Mouse (Mus musculus) megakaryocyte-erythroid progenitor cell, adult 5-6 weeks (primary cell): ENCODE data around the gene 9230104L09Rik. TPM values are rescaled to one million over a fixed set of nuclear protein-coding genes. Genes with fewer than 3 reads are reported as not detected.
A peak's percentile ranks its signal among the peaks of the same experiment; 100 is the strongest.

Source experiments
- ATAC-seq: replicated peaks from 2 replicates; pipeline ENCODE4 v1.8.0; 2016; ENCODE audit warnings: mild to moderate bottlenecking, inconsistent platforms; ENCODE audit not compliant: severe bottlenecking, poor library complexity, low FRiP score, low TSS enrichment
- total RNA-seq, 2 experiments: library from RNA; stranded (forward) in 1 of 2; stranded (reverse) in 1 of 2; fragments of 200-1000, 215-1000 nt in 1 of 2; fragments of >200 nt in 1 of 2; fragmentation: Nextera tagmentation in 1 of 2; gene quantifications; 2 replicates each; pipeline ENCODE4 v1.2.3; 2014 to 2017

Gene 9230104L09Rik
- total RNA-seq (2014; fragmentation: Nextera tagmentation), result not detected in 2 replicates
- total RNA-seq (2017), result not detected in 2 replicates

DNA sequence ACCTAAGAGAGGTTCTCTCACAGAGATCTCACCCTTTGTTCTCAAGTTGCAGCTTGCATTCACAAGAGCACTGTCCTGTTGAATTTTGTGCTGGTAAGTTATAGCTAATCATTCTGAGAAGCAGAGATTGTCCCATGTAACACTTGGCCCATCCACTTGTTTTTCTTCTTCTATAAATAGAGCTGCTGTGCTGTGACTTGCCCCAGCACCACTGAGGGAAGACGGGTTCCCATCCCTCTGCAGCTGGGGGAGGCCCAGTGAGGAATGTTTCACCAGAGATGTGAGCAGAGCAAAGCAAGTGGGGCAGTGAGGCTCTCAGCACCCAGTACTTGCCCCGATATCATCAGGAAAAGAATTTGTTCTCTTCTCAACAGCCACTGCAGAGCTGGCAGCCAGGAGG, at the start of gene 9230104L09Rik:
Gene 9230104L09Rik (minus strand): TSS at position 73 of the 400 bp plus-strand sequence.
- no peak for ATAC-seq

DNA sequence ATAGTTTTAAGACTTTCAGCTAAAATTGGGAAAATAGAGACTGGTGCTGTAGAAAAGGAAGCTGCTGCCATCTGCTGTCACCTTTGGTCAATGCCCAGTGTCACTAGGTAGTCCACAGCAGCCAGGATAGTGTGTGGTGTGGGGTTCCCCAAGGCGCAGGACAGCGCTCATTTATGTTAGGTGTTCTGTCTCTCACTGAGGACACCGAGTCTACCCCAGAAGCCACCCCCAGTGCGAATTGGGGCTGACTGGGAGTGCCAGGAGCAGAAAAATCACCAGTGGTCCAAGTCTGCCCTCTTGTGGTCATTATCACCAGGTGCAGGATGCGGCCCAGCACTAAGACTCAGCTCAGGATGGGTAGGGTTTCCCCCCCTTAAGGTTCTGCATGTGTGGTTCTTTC, 37.4 kb upstream of the 9230104L09Rik start:
- peak; percentile 98 for ATAC-seq

GRCm38 (mm10) chr2:148900305-148900704, 35.5 kb upstream of the 9230104L09Rik start:
- ATAC-seq, result no peak

DNA sequence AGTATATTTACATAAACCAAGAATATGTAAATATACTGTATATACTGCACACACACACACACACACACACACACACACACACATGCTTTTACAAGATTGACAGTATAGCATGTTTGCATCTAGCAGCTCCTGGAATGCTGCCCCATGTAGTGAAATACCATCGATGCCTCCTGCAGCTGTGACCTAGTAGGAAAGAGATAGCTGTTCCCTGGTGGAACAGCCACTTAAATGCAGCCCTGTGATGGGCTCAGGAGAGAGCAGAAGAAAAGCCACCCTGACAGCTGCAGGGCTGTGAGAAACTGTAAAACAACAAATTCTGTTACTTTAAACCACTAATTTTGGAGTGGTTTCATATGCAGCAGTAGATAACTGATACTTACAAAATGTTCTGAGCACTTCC, 31.4 kb upstream of the 9230104L09Rik start:
- ATAC-seq, result no peak

- no peak for ATAC-seq
Measured at GRCm38 (mm10) chr2:148893107-148893506, 28.3 kb upstream of the 9230104L09Rik start.

DNA sequence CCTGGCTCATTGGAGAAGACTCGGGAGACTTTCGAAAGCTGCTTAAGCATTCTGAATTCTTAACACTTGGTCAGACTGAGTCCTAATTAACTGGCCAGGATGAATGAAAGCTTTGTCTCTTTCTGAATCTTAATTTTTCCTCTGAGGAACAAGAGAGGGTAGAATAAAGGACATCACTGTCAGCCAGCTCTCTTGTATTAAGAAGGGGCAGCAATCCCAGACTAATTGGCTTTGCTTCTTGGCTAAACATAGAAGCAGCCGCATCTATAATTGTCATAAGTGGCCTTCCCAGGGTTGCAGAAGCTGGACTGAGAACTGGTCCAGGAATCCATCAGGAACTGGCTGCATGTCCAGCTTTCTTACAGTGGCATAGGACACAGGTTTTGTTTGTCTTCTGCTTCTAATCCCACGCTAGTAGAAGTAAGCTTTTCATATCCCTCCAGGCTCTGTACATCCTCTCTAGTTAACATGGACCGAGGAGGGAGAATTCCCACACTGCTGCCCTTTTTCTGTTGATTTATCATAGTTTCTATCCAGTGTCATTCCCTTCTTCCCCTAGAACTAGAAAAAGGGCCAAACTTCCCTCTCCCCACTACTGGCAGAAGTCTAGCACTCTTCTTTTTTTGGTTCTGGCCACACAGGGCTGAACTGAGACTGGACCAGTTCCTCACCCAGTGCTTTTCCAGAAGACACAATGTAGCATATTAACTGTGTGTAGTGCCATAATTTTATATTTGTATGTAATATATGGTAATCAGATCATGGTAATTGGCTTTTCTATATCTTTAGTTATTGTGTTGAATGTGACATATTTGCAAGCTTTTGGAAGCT, 25.4 kb upstream of the 9230104L09Rik start:
- no peak for ATAC-seq

- no peak for ATAC-seq
Measured at GRCm38 (mm10) chr2:148889331-148890010, 24.6 kb upstream of the 9230104L09Rik start.

- ATAC-seq, result no peak
Measured at GRCm38 (mm10) chr2:148888872-148889271, 24.0 kb upstream of the 9230104L09Rik start.

DNA sequence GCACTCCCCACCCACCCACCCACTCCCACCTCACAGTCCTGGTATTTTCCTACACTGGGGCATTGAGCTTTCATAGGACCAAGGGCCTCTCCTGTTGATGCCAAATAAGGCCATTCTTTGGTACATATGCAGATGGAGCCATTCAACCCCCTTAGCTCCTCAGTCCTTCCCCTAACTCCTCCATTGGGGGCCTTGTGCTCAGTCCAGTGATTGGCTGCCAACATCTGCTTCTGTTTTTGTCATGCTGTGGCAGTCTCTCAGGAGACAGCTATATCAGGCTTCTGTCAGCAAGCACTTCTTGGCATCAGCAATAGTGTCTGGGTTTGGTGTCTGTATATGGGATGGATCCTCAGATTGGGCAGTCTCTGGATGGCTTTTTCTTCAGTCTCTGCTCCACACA, 19.9 kb upstream of the 9230104L09Rik start:
- ATAC-seq, result no peak

GRCm38 (mm10) chr2:148879199-148879598, 14.4 kb upstream of the 9230104L09Rik start:
- no peak for ATAC-seq

GRCm38 (mm10) chr2:148878641-148879130, 13.8 kb upstream of the 9230104L09Rik start:
- no peak for ATAC-seq

- no peak for ATAC-seq
Measured at GRCm38 (mm10) chr2:148877016-148877770, 12.4 kb upstream of the 9230104L09Rik start.

DNA sequence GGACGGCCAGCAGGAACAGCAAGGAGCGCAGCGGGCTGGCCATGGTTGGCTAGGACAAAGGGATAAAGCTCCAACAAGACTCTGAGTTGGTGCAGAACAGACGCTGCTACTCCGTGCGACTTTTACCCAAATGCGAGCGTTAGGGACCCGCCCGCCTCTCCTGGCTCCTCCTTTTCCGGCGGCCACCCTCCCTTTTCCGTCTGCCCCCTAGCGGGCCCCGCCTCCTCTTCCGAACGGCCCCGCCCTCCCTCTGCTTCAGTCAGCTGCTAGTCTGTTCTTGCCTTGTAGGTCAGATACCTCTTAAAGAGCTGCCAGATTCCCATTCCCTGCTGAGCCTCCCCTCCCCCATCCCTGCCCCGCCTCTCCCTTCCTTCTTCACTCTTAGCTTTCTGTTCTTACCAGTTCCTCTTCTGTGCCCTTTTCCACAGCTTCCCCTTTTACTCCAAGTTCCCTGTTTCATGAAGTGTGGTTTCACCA, 10.5 kb upstream of the 9230104L09Rik start, which contains the start of gene Cst3:
Gene Cst3 (minus strand): TSS at position 358 of the 477 bp plus-strand sequence.
- peak; percentile 97 for ATAC-seq

DNA sequence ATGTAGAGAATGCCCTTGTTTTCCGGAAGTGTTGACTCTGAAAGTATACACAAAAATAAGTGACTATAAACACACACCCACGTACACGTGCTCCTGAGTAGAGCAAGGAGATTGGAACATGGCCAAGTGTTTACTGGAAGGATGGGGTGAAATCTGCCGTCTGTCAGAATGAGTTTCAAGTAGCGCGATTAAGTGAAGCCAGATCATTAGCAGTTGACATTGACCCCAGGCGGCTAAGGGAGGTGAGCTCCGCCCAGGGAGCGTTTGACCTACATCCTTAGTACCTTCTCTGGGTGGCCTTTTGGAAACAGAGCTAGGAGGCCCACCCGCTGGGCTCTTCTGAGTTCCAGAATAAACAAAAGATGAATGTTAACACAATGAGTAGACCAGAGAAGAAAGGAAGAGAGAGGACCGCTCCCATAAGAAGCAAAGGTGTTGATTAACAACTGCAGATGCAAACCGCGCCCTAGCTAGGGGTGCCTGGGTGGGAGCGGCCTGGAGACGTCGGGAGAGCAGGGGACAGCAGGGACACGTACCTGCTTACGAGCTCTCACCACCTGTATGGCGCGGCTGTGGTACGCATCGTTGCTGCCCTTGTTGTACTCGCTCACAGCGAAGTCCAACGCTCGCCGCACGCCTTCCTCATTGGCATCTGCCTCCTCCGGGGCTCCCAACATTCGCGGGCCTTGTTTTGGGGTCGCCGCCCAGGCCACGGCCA, 9.9 kb upstream of the 9230104L09Rik start:
- ATAC-seq, result peak; percentile 79

DNA sequence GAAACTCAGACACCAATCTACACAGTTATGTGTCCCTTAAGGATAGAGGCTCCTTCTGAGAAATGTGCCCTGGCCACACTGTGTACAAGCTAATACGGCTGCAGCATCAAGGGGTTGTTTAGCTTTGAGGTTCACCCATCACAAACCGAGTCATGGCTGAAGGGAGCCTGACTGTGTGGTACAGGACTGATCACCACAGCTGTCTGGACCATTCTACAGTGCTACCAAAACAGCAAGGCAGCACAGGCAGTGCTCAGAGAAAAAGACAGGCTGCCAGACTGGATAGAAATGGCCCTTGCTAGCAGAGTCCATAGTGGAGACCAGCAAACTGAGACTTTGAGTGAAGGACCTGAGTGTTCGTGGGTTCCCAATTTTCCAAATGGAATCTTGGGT, 9.4 kb upstream of the 9230104L09Rik start:
- 0 out of 2 replicates have a peak, but pooled peaks have one; percentile 11 for ATAC-seq

- ATAC-seq, result no peak
Measured at GRCm38 (mm10) chr2:148872860-148873259, 8.0 kb upstream of the 9230104L09Rik start.

GRCm38 (mm10) chr2:148870526-148870925, 5.7 kb upstream of the 9230104L09Rik start:
- no peak for ATAC-seq

DNA sequence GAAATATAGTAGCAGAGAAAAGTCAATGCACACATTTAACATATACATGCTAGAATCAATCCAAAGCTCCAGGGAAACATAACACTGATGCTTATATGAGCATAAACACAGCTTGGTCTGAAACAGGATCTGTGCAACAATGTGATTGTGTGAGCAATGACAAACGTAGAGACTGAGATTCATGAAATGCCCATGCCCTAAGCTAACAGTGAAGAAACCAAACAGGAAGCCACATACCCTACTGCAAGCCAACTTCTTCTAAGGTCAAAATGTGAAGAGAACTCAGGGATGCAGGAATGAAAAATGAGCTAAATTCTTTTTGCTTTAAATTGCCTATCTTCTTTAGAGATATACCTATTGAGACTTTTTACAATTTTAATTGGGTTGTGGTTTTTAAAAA, 4.1 kb upstream of the 9230104L09Rik start:
- ATAC-seq, result no peak

GRCm38 (mm10) chr2:148861693-148862092, 3.1 kb downstream of the 9230104L09Rik start:
- ATAC-seq, result no peak
